Mouse (Mus musculus) adipocyte (in vitro differentiated cells): Measurements from ENCODE around the gene Srcap.
"Not testable (repeated sequence)": the region's sequence is repeated elsewhere in the genome, so short reads cannot be mapped to it uniquely, and the experiment has no call there.

Experiments used
- DNase-seq: peaks from one replicate; pipeline ENCODE4 v3.0.0-alpha.2; 2016; ENCODE audit warnings: low spot score

Srcap gene

DNA sequence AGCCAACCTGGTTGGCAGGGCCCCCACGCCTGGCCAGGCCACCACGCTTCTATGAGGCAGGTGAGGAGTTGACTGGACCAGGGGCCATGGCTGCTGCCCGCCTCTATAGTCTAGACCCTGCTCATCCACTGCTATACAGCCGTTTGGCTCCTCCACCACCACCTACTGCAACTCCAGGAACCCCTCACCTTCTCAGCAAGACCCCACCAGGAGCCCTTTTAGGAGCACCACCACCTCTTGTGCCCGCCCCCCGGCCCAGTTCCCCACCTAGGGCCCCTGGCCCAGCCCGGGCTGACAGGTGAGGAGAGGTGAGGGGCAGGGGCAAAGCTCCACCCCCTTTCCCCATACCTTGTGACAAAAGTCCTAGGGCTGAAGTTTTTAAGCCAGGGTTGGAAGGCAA, 21.8 kb upstream of the Srcap start:
- DNase-seq = no peak

- DNase-seq = no peak
Measured at GRCm38 (mm10) chr7:127491846-127492245, 19.9 kb upstream of the Srcap start.

DNA sequence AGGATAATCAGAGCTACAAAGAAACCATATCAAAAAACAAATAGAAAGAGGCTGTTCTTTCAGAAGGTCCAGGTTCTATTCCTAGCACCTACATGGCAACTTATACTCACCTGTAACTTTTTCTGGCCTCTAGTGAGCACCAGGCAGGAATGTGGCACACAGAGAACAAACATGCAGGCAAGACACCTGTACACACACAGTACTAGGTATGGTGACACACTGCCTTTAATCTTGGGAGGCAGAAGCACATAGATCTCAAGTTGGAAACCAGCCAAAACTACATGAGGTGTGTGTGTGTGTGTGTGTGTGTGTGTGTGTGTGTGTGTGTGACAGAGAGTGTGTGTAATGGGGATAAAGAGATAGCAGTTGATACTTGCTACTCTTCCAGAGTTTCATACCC, 17.1 kb upstream of the Srcap start:
- DNase-seq = no peak

DNA sequence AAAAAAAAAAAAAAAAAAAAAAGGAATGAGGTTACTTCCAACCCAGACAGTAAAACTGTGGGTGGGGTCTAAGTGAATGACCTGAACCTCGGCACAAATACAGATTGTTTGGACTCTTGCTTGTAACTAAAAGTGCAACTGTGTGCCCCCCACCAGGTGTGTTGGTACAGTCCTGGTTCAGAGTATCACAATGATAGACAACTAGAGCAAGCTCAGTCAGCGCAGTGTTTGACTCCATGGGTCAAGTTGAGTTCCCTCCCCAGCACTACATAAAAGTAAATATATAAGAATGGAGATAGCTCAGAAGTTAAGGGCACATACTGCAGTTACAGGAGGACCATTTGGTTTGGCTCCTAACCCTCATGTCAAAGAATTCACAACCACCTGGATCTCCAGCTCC, 14.4 kb upstream of the Srcap start:
- DNase-seq = no peak

DNA sequence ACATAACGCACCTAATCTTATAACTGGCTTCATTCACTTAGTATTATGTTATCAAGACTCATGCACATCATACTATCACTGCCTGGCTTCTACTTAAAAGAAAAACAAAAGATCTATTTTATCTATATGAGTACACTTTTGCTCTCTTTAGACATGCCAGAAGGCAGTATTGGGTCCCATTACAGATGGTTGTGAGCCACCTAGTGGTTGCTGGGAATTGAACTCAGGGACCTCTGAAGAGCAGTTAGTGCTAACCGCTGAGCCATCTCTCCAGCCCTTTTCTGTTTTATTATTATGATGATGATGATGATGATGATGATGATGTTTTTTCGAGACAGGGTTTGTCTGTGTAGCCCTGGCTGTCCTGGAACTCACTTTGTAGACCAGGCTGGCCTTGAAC, 13.4 kb upstream of the Srcap start:
- peak; percentile 53 for DNase-seq

DNA sequence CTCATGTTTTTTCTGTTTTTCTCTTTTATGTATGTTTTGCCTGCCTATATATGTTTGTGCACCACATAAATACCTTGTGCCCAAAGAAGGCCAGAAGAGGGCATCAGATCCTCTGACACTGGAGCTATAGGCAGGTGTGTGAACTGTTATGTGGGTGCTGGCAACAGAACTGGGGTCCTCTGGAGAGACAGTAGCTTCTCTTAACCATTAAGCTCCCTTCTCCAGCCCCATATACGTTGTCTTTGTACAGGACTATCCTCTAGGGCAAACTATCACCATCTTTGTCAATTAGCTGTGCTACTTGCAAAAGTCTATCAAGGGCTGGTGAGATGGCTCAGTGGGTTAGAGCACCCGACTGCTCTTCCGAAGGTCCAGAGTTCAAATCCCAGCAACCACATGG, 3.5 kb upstream of the Srcap start:
- no peak for DNase-seq

DNA sequence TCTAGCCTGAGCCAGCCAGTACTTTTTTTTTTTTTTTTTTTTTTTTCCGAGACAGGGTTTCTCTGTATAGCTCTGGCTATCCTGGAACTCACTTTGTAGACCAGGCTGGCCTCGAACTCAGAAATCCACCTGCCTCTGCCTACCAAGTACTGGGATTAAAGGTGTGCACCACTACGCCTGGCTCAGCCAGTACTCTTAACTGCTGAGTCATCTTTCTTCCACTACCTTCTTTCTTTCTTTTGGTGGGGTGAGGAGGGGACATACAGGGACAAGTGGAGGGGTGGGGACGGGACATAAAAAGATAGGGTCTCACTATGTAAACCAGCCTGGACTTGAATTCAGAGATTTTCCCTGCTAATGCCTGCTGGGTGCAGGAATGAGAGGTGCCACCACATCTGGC, 2.0 kb upstream of the Srcap start:
- DNase-seq = not testable (repeated sequence)

DNA sequence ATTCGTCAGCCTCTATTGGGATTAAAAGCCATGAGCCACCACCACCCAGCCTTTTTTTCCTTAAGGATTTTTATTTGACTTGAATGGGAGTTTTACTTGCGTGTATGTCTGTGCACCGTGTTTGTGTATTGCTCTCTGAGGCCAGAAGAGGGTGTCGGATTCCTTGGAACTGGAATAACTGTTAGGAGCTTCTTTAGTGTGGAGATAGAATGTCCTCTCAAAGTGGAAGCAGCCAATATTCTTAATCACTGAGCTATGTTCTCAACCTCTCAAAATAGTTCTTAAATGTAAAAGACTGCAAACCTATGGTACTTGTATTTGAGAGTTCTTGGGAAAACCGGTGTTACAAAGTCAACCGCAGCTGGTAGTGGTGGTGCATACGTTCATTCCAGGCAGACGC, 542 bp upstream of the Srcap start:
- peak; percentile 62 for DNase-seq

DNA sequence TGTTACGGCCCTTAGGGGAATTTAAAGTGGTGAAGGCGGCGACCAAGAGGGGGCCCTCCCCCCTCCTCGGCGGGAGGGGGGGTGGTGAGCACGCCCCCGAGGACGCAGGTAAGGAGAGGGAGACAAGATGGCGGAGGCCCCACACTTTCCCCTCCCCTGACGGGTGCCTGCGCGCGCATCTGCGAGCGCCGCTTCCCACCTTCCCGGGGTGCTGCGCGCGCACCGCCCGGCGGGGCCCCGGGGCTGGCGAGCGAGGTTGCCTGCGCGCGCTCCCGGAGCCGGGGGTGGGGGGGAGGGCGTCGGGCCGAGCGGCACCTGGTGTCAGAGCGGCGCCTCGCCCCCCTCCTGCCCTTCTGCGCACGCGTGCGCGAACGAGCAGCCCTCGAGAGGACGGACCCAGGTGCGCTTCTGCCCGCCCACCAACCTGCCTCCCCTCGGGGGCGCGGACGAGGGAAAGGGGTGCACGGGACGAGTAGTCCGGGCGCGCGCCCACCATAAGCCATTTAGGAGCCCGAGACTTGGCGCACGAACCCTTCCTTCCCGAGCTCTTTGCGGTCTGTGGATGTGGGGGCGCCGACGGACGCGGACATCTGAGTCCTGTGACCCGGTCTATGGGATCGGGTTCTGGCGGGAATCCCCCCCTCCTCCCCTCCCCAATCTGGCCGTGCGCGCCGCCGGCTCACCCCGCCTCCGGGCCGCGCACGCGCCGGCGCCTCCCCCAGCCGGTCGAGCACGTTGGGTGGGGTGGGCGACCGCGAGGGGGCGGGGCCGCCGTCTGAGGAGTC, 640 bp downstream of the Srcap start:
- peak; percentile 88 for DNase-seq

GRCm38 (mm10) chr7:127513016-127513390, 1.2 kb downstream of the Srcap start:
- peak; percentile 57 for DNase-seq

DNA sequence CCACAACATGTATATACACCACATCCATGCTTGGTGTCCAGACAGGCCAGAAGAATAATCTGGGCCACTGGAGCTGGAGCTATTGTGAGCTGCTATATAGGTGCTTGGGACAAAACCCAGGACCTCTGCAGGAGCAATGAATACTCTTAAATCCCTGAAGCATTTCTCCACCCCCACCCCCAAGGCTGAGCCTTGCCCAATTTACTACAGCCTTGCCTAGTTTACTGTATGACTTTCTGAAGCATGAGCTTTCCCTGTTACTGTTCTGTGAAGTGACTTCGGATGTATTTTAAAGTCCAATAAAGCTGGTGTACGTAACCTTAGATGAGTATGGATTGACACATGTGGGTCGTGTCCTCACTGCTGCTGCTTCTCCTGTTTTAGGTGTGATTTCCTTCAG, 2.0 kb downstream of the Srcap start:
- no peak for DNase-seq

- DNase-seq = no peak
Measured at GRCm38 (mm10) chr7:127515846-127516245, 4.1 kb downstream of the Srcap start.

DNA sequence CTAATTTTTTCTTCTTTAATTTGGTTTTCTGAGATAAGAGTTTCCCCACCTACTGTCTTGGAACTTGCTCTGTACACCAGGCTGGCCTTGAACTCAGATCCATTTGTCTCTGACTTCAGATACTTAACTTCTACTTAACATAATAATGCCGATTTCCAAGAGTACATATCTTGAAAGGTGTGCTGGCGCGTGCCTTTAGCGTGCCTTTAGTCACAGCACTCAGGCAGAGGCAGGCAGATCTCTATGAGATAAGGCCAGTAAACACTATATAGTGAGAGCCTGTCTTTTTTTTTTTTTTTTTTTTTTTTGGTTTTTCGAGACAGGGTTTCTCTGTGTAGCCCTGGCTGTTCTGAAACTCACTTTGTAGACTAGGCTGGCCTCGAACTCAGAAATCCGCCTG, 4.6 kb downstream of the Srcap start:
- DNase-seq = no peak

- no peak for DNase-seq
Measured at GRCm38 (mm10) chr7:127519284-127519683, 7.5 kb downstream of the Srcap start, which contains the start of gene Gm42715. Gene Gm42715 (plus strand): TSS chr7:127519584.

GRCm38 (mm10) chr7:127541671-127542070, 29.9 kb downstream of the Srcap start:
- no peak for DNase-seq

GRCm38 (mm10) chr7:127549116-127549835, 37.5 kb downstream of the Srcap start:
- peak; percentile 30 for DNase-seq

GRCm38 (mm10) chr7:127551558-127551957, 39.8 kb downstream of the Srcap start:
- DNase-seq = no peak

DNA sequence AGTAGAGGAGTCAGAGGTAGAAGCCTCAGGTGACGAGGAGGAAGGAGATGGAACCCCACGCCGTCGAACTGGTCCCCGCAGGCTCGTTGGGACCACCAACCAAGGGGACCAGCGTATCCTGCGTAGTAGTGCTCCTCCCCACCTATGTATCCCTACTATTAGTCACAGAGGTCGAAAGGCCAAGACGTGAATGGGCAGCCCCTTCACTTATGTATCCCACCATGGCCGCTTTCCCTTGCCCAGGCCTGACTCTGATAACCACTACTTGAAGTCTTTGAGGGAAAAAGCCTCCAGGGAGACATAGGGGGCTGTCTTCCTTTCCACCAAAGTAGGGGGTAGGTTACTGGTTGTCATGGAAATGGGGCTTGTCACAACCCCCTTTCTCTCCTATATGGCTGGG, 48.8 kb downstream of the Srcap start:
- no peak for DNase-seq

- DNase-seq = no peak
Measured at GRCm38 (mm10) chr7:127561340-127561858, 49.6 kb downstream of the Srcap start, which contains the start of gene Tmem265. Gene Tmem265 (plus strand): TSS chr7:127561390.

DNA sequence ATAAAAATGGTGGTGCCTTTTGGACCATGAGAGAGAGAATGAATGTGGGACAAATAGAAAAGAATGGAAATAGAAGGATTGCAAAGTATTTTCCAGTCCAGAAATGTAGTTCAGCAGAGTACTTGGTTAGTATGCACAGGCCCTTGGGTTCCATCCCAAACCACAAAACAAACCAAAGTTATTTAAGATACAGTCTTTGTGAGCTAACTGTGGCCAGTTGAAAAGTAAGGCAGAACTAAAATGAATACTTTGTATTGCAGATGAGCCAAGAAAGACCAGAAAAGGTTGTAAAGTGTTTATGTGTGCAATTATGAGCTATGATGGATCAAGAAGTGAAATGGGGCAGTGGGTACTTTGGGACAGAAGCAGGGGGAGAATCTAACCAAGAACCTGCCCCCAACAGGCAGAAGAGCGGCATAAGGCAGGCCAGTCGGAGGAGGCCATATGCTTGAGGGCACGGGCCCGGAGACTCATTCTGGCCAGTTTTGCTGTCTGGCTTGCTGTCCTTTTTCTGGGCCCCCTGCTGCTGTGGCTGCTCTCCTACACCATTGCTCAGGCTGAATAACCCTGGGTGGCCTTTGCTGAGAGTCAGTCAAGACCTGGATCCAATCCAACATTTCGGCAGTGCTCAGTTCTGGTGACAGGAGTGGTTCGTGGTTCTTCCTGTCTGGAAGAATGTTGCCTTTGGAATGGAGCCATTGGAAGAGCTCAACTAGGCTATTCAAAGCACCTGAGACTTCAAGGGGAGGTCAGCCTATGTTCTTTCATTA, 52.8 kb downstream of the Srcap start:
- DNase-seq = peak; percentile 71

DNA sequence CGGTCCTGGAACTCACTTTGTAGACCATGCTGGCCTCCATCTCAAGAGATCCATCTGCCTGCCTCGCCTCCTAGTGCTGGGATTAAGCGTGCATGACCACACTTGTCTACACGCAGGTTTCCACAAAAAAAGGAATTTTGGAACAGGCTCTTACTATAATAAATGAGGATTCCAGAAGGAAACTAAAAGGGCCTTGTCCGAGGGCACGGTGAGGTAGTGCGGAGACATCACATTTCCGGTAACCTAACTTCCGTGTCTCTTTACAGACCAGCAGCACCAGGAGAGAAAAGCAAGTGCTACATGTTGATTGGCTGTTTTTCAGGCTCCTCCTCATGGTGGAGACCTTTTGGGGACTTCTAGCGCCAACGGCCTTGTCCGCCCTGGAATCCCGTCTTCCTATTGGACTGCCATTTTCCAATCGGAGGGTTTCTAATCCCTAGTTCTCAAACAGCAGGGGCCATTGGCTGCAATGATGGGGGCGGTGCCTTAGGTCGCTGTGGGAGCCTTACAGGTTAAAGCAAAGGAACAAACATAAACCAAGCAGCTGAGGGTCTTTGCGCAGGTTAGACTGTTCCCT, 61.2 kb downstream of the Srcap start, which contains the start of gene Phkg2:
Gene Phkg2, plus strand, starts transcription at position 446 of the 577 bp plus-strand sequence.
- peak; percentile 97 for DNase-seq

DNA sequence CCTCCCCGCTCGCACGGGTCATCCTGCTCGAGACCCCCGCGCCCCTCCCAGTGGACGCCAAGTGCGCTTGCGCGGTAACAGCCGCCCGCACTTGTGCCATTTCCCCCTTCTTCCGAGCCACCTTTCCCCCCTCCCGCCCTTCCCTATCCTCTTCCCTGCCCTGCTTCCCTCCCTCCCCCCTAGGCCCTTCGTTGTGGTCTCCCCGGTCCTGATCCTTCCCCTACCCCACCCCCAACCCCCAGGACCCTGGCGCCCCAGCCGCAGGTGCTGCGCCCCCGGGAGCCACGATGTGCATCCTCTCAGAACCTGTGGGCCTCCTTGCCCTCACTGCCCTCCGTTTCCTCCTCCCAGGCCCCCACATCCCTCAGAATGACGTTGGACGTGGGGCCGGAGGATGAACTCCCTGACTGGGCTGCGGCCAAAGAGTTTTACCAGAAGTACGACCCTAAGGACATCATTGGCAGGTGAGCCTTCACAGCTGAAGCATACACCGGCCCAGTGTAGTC, 61.8 kb downstream of the Srcap start:
- DNase-seq = no peak
